Mouse (Mus musculus): ENCODE measurements at regions not wholly inside any gene's neighbourhood (a gene's known extent, or its start where the extent isn't known, plus 50 kb on each side); places are given as distances from the start of the nearest gene placed in this dataset.

- DNase-seq, result no peak
- intact Hi-C loops (cut with DNase I), result no loop called here
These were observed 69.3 kb upstream of the Rprm start for GRCm38 (mm10) chr2:54154501-54155183.

- intact Hi-C loops (cut with DNase I), result no loop called here
- no peak for DNase-seq
These were observed 73.6 kb upstream of the Rprm start for GRCm38 (mm10) chr2:54158689-54159630.

GRCm38 (mm10) chr2:54177549-54177948 lies 92.2 kb upstream of the Rprm start:
- no peak for DNase-seq
- intact Hi-C loops (cut with DNase I), result no loop called here

- intact Hi-C loops (cut with DNase I), result no loop called here
- no peak for DNase-seq
These were observed 105.5 kb upstream of the Rprm start for GRCm38 (mm10) chr2:54190828-54191227.

GRCm38 (mm10) chr2:54198343-54198742 lies 113.0 kb upstream of the Rprm start:
- intact Hi-C loops (cut with DNase I), result no loop called here
- no peak for DNase-seq

- intact Hi-C loops (cut with DNase I), result no loop called here
- DNase-seq, result no peak
These were observed 130.2 kb upstream of the Rprm start for GRCm38 (mm10) chr2:54215597-54215996.

GRCm38 (mm10) chr2:54228613-54229012 lies 143.3 kb upstream of the Rprm start:
- intact Hi-C loops (cut with DNase I), result no loop called here
- DNase-seq, result no peak

- no peak for DNase-seq
- intact Hi-C loops (cut with DNase I), result no loop called here
These were observed 143.7 kb upstream of the Rprm start for GRCm38 (mm10) chr2:54229016-54229415.

- no peak for DNase-seq
- intact Hi-C loops (cut with DNase I), result no loop called here
These were observed 151.4 kb upstream of the Rprm start for GRCm38 (mm10) chr2:54236760-54237159.

- intact Hi-C loops (cut with DNase I), result no loop called here
- no peak for DNase-seq
These were observed 151.8 kb upstream of the Rprm start for GRCm38 (mm10) chr2:54237192-54237591.

GRCm38 (mm10) chr2:54264773-54265452 lies 171.2 kb upstream of the Galnt13 start:
- DNase-seq, result peak; percentile 8
- intact Hi-C loops (cut with DNase I), result no loop called here

GRCm38 (mm10) chr2:54265453-54265823 lies 170.7 kb upstream of the Galnt13 start:
- intact Hi-C loops (cut with DNase I), result no loop called here
- no peak for DNase-seq

GRCm38 (mm10) chr2:54281966-54282365 lies 154.2 kb upstream of the Galnt13 start:
- intact Hi-C loops (cut with DNase I), result no loop called here

GRCm38 (mm10) chr2:54283876-54284275 lies 152.2 kb upstream of the Galnt13 start:
- DNase-seq, result no peak

More at GRCm38 (mm10) chr2:54281966-54282365, 154.2 kb upstream of the Galnt13 start:
- DNase-seq, result no peak

GRCm38 (mm10) chr2:54305473-54305872 lies 130.6 kb upstream of the Galnt13 start:
- intact Hi-C loops (cut with DNase I), result no loop called here

More at GRCm38 (mm10) chr2:54283876-54284275, 152.2 kb upstream of the Galnt13 start:
- intact Hi-C loops (cut with DNase I), result no loop called here

GRCm38 (mm10) chr2:54318559-54318958 lies 117.6 kb upstream of the Galnt13 start:
- intact Hi-C loops (cut with DNase I), result no loop called here
- DNase-seq, result no peak

More at GRCm38 (mm10) chr2:54305473-54305872, 130.6 kb upstream of the Galnt13 start:
- DNase-seq, result no peak

GRCm38 (mm10) chr2:54366963-54367362 lies 69.2 kb upstream of the Galnt13 start:
- intact Hi-C loops (cut with DNase I), result no loop called here
- DNase-seq, result no peak

- intact Hi-C loops (cut with DNase I), result no loop called here
- DNase-seq, result no peak
These were observed 56.8 kb upstream of the Galnt13 start for GRCm38 (mm10) chr2:54379279-54379678.
